10 mouse cellular contexts compared by ENCODE assay signal in the genomic region with DNA sequence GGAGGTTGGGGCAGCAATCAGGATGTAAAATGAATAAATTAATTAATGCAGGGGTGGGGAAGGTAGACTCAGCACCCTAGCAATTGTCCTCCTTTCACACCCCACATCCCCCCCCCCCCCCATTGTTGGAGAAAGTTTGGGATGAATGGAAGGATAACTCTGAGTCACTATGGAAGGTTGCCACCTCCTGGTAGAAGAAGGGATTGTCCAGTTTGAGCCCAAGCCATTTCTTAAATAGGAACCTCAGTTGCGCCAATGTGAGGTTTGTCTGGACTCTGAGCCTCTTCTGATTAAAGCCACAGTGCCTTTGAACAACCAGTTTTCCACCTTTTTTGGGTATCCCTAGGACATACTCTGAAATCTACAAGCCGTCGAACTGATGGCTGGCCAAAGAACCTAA. TPM values are rescaled to one million over a fixed set of nuclear protein-coding genes. Genes with fewer than 3 reads are reported as not detected.
DNase-seq lines count a peak whose midpoint lies in the region; ATAC-seq and TF ChIP-seq lines count a peak whose summit lies in the region.
"Had no signal": no experiment of that assay in that cellular context is flagged by ENCODE, and none has a peak within 500 bp of the region (broad histone marks: within the 10 kb centered on the region; RNA-seq: fewer than 3 reads in every experiment).

No protein-coding gene starts in this region.

- H3K27ac ChIP-seq in intestine, embryonic 15.5 days = no peak overlapping the region
- H3K27ac ChIP-seq in intestine, embryonic 16.5 days (ENCODE audit: low read length) = no peak overlapping the region
- H3K27ac ChIP-seq in MEL (ENCODE audit: control insufficient read depth, low read depth, low read length) = no peak overlapping the region
- H3K27ac ChIP-seq in hindbrain, embryonic 16.5 days (ENCODE audit: low read depth, low read length) = no peak overlapping the region
- H3K27ac ChIP-seq: embryonic facial prominence, embryonic 12.5 days; limb, embryonic 15.5 days had no signal

- ATAC-seq in intestine, embryonic 15.5 days = peak; percentile 39; the same call in 1 of the 2 replicates
- ATAC-seq in intestine, embryonic 16.5 days = no peak
- ATAC-seq in common myeloid progenitor, adult 5-6 weeks (replicated peaks; ENCODE audit: low read depth, poor library complexity, severe bottlenecking) = peak; percentile 48; the same call in 1 of the 2 replicates
- ATAC-seq in hindbrain, embryonic 16.5 days = peak; percentile 35; the same call in 1 of the 2 replicates
- ATAC-seq in activated CD4-positive, CD25-positive, alpha-beta regulatory T cell, adult 4 months = no peak

- 89% methylated on average over 3 of the region's 3 CpGs for WGBS in intestine, embryonic 15.5 days
- WGBS in intestine, embryonic 16.5 days = 83% methylated on average over 3 of the region's 3 CpGs
- WGBS in hindbrain, embryonic 16.5 days = 82% methylated on average over 3 of the region's 3 CpGs

- TF ChIP-seq CTCF in MEL (IDR thresholded peaks at IDR 0.05 in 2 of 3, conservative IDR thresholded peaks at IDR 0.05 in 1 of 3; ENCODE audit: control insufficient read depth in 1 of 3, insufficient read depth in 1 of 3, low read depth in 2 of 3, low read length in 3 of 3, poor library complexity in 1 of 3, severe bottlenecking in 1 of 3) = peak; percentile 20 to 58 (median 45); a peak in 5 of 6 replicates

- H3K4me3 ChIP-seq in intestine, embryonic 15.5 days (replicated peaks) = no peak overlapping the region
- H3K4me3 ChIP-seq in intestine, embryonic 16.5 days (ENCODE audit: low read length) = no peak overlapping the region
- no peak overlapping the region for H3K4me3 ChIP-seq in MEL (ENCODE audit: control insufficient read depth in 1 of 2, insufficient read depth in 1 of 2, low read depth in 2 of 2, low read length in 2 of 2)
- H3K4me3 ChIP-seq in hindbrain, embryonic 16.5 days (ENCODE audit: low read length) = no peak overlapping the region
- H3K4me3 ChIP-seq: embryonic facial prominence, embryonic 12.5 days; limb, embryonic 15.5 days had no signal

- no peaks in the 10 kb centered on the region for H3K4me1 ChIP-seq in intestine, embryonic 15.5 days (replicated peaks)
- no peaks in the 10 kb centered on the region for H3K4me1 ChIP-seq in intestine, embryonic 16.5 days (ENCODE audit: control insufficient read depth, insufficient read depth, low read length)
- no peaks in the 10 kb centered on the region for H3K4me1 ChIP-seq in MEL (ENCODE audit: control insufficient read depth in 1 of 2, insufficient read depth in 2 of 2, low read length in 2 of 2)
- no peaks in the 10 kb centered on the region for H3K4me1 ChIP-seq in hindbrain, embryonic 16.5 days (ENCODE audit: control insufficient read depth, insufficient read depth, low read depth, low read length)
- H3K4me1 ChIP-seq: embryonic facial prominence, embryonic 12.5 days had no signal

- no peak overlapping the region for H3K9ac ChIP-seq in intestine, embryonic 15.5 days
- no peak overlapping the region for H3K9ac ChIP-seq in intestine, embryonic 16.5 days (ENCODE audit: low read depth, low read length)
- H3K9ac ChIP-seq in MEL (ENCODE audit: control insufficient read depth, low read depth, low read length, poor library complexity, severe bottlenecking) = no peak overlapping the region
- H3K9ac ChIP-seq in hindbrain, embryonic 16.5 days (ENCODE audit: low read depth, low read length) = no peak overlapping the region
- H3K9ac ChIP-seq: embryonic facial prominence, embryonic 12.5 days; limb, embryonic 15.5 days had no signal

- H3K79me2 ChIP-seq in MEL (ENCODE audit: control insufficient read depth, insufficient read depth, low read length, poor library complexity) = no peaks in the 10 kb centered on the region

- no peak for TF ChIP-seq POLR2A in MEL (IDR thresholded peaks at IDR 0.05; ENCODE audit: control insufficient read depth in 1 of 2, insufficient read depth in 1 of 2, low read depth in 1 of 2, low read length in 2 of 2, poor library complexity in 1 of 2)

- peaks cover 50% of the 10 kb centered on the region for H3K36me3 ChIP-seq in intestine, embryonic 15.5 days
- H3K36me3 ChIP-seq in intestine, embryonic 16.5 days (ENCODE audit: control insufficient read depth, insufficient read depth, low read length) = peaks cover 30% of the 10 kb centered on the region
- H3K36me3 ChIP-seq in MEL (ENCODE audit: control insufficient read depth in 1 of 2, insufficient read depth in 2 of 2, low read length in 2 of 2) = peaks cover 0 to 12% of the 10 kb centered on the region in 2 experiments; a peak in 2 of 4 replicates
- H3K36me3 ChIP-seq in hindbrain, embryonic 16.5 days (ENCODE audit: control insufficient read depth, insufficient read depth, low read length) = peaks cover 37% of the 10 kb centered on the region

- DNase-seq in 416B (ENCODE audit: low read depth) (peak; percentile 45), MEL (ENCODE audit: low read depth, low spot score) (peak; percentile 33)
- peak; percentile 86 for DNase-seq in lung, postnatal 36 days

- TF ChIP-seq RAD21 in MEL (IDR thresholded peaks at IDR 0.05; ENCODE audit: low read depth, low read length) = peak; percentile 57

- no peaks in the 10 kb centered on the region for H3K9me3 ChIP-seq in intestine, embryonic 15.5 days
- H3K9me3 ChIP-seq in intestine, embryonic 16.5 days (ENCODE audit: control insufficient read depth, low read length) = no peaks in the 10 kb centered on the region
- H3K9me3 ChIP-seq in MEL (replicated peaks; ENCODE audit: insufficient read depth, low read length) = no peaks in the 10 kb centered on the region
- H3K9me3 ChIP-seq in hindbrain, embryonic 16.5 days (ENCODE audit: control insufficient read depth, low read length) = no peaks in the 10 kb centered on the region
- H3K9me3 ChIP-seq: embryonic facial prominence, embryonic 12.5 days; limb, embryonic 15.5 days had no signal

- TF ChIP-seq EP300 in MEL (IDR thresholded peaks at IDR 0.05; ENCODE audit: low read depth in 1 of 2, low read length in 2 of 2) = no peak

- no peak overlapping the region for H3K4me2 ChIP-seq in intestine, embryonic 15.5 days (replicated peaks)
- no peak overlapping the region for H3K4me2 ChIP-seq in intestine, embryonic 16.5 days (ENCODE audit: low read depth, low read length)
- H3K4me2 ChIP-seq in hindbrain, embryonic 16.5 days (ENCODE audit: low read length) = no peak overlapping the region
- H3K4me2 ChIP-seq: embryonic facial prominence, embryonic 12.5 days; limb, embryonic 15.5 days had no signal

- no peaks in the 10 kb centered on the region for H3K27me3 ChIP-seq in intestine, embryonic 15.5 days (replicated peaks)
- H3K27me3 ChIP-seq in intestine, embryonic 16.5 days (replicated peaks; ENCODE audit: control insufficient read depth, insufficient read depth, low read length) = no peaks in the 10 kb centered on the region
- no peaks in the 10 kb centered on the region for H3K27me3 ChIP-seq in MEL (ENCODE audit: control insufficient read depth in 1 of 2, insufficient read depth in 2 of 2, low read length in 2 of 2)
- H3K27me3 ChIP-seq in hindbrain, embryonic 16.5 days (replicated peaks; ENCODE audit: control insufficient read depth, insufficient read depth, low read length) = no peaks in the 10 kb centered on the region
- H3K27me3 ChIP-seq: embryonic facial prominence, embryonic 12.5 days; limb, embryonic 15.5 days had no signal

TF ChIP-seq in MEL, 35 proteins besides CTCF, POLR2A, EP300 and RAD21:
- TF ChIP-seq ZC3H11A (IDR thresholded peaks at IDR 0.05; ENCODE audit: low read depth, low read length) = peak; percentile 26; the same call in 1 of the 2 replicates
- TF ChIP-seq GABPA (IDR thresholded peaks at IDR 0.05; ENCODE audit: low read depth, low read length) = no peak
- no peak for TF ChIP-seq MXI1 (IDR thresholded peaks at IDR 0.05; ENCODE audit: low read depth, low read length)
- peak; percentile 74 for TF ChIP-seq SMC3 (IDR thresholded peaks at IDR 0.05; ENCODE audit: low read depth, low read length)
- no peak for TF ChIP-seq USF1 (IDR thresholded peaks at IDR 0.05; ENCODE audit: low read depth, low read length)
- no peak for TF ChIP-seq UBTF (IDR thresholded peaks at IDR 0.05; ENCODE audit: borderline replicate concordance, insufficient read depth, low read depth, low read length)
- no peak for TF ChIP-seq TCF12 (IDR thresholded peaks at IDR 0.05; ENCODE audit: low read depth, low read length)

RNA-seq across cellular contexts. Expression of a gene that starts 42.8 kb away (rescaled TPM):
- polyA plus RNA-seq in intestine, embryonic 15.5 days (2015; fragmentation: Nextera tagmentation; extraction: Ambion mirVana) = 79.2 and 91.2 TPM in 2 replicates
- polyA plus RNA-seq in intestine, embryonic 16.5 days (2015; fragmentation: Nextera tagmentation; extraction: Ambion mirVana) = 67.5 and 69.2 TPM in 2 replicates
- total RNA-seq in MEL (2012; rRNA removed) = 33.4 and 45.1 TPM in 2 replicates
- polyA plus RNA-seq in MEL (2012; ENCODE audit: insufficient read depth in 1 of 2, insufficient read length in 2 of 2, low read depth in 1 of 2, low replicate concordance in 2 of 2, missing spikeins in 1 of 2) = 100 to 1,000 TPM in 1 of 2 experiments, 10 to 100 TPM in 1; 83.2 to 199 TPM
- total RNA-seq in common myeloid progenitor, adult 5-6 weeks (2017) = 161 and 175 TPM in 2 replicates
- 118 and 125 TPM in 2 replicates for polyA plus RNA-seq in hindbrain, embryonic 16.5 days (2015; fragmentation: Nextera tagmentation; extraction: Ambion mirVana)
- 10 to 100 TPM; 72.4 to 79.4 TPM for polyA plus RNA-seq in activated CD4-positive, CD25-positive, alpha-beta regulatory T cell, adult 4 months (2017; shearing (Covaris generic))

RNA-seq across cellular contexts. Expression of a gene that starts 42.8 kb away (rescaled TPM):
- 1.6 and 2.0 TPM in 2 replicates for polyA plus RNA-seq in intestine, embryonic 15.5 days (2015; fragmentation: Nextera tagmentation; extraction: Ambion mirVana)
- 1.8 and 2.1 TPM in 2 replicates for polyA plus RNA-seq in intestine, embryonic 16.5 days (2015; fragmentation: Nextera tagmentation; extraction: Ambion mirVana)
- total RNA-seq in MEL (2012; rRNA removed) = 0.23 and 0.29 TPM in 2 replicates
- polyA plus RNA-seq in MEL (2012; ENCODE audit: insufficient read depth in 1 of 2, insufficient read length in 2 of 2, low read depth in 1 of 2, low replicate concordance in 2 of 2, missing spikeins in 1 of 2) = under 1 TPM in 1 of 2 experiments, not detected in 1; 0.21 TPM
- 1.3 and 5.7 TPM in 2 replicates for total RNA-seq in common myeloid progenitor, adult 5-6 weeks (2017)
- 0.95 and 1.3 TPM in 2 replicates for polyA plus RNA-seq in hindbrain, embryonic 16.5 days (2015; fragmentation: Nextera tagmentation; extraction: Ambion mirVana)
- under 1 TPM; 0.37 to 0.57 TPM for polyA plus RNA-seq in activated CD4-positive, CD25-positive, alpha-beta regulatory T cell, adult 4 months (2017; shearing (Covaris generic))

Comparison
In these comparisons a context has a peak if more than half of its experiments do, and no peak if none do; other contexts are left out.
1. ATAC-seq: peak in intestine, embryonic 15.5 days (single experiment), common myeloid progenitor, adult 5-6 weeks (single experiment) and hindbrain, embryonic 16.5 days (single experiment); none in intestine, embryonic 16.5 days (single experiment) and activated CD4-positive, CD25-positive, alpha-beta regulatory T cell, adult 4 months (single experiment).
2. DNase-seq: peak in every context shown above with its lines; median percentile 86 in lung, postnatal 36 days; 45 in 416B; 33 in MEL.